Mouse (Mus musculus) erythroblast, adult 5-6 weeks (primary cell): ENCODE data around the gene Mto1. TPM values are rescaled to one million over a fixed set of nuclear protein-coding genes. Genes with fewer than 3 reads are reported as not detected.

Source experiments
- total RNA-seq, 2 experiments: library from RNA; stranded (forward) in 1 of 2; stranded (reverse) in 1 of 2; fragments of 150-400 nt in 1 of 2; fragments of 200-764, 138-1000 nt in 1 of 2; gene quantifications; 2 replicates each; pipeline versions ENCODE4 v1.2.3 to v1.2.4; 2015 to 2017; ENCODE audit warnings: low replicate concordance in 2 of 2

Mto1 gene
- total RNA-seq, 2 experiments from 2014 or later = 6.9 to 7.3 TPM

Other genes starting within 250 kb of the Mto1 start
- gene Gsta1, start 217.6 kb upstream of the Mto1 start, total RNA-seq (2015; ENCODE audit: low replicate concordance) = not detected in 2 replicates
- gene Gsta1, start 217.6 kb upstream of the Mto1 start, total RNA-seq (2017; ENCODE audit: low replicate concordance) = not detected in 2 replicates
- not detected in 2 replicates for gene Gm3776, start 191.1 kb upstream of the Mto1 start, total RNA-seq (2015; ENCODE audit: low replicate concordance)
- not detected in 2 replicates for gene Gm3776, start 191.1 kb upstream of the Mto1 start, total RNA-seq (2017; ENCODE audit: low replicate concordance)
- not detected in 2 replicates for gene Gm10639, start 158.3 kb upstream of the Mto1 start, total RNA-seq (2015; ENCODE audit: low replicate concordance)
- not detected in 2 replicates for gene Gm10639, start 158.3 kb upstream of the Mto1 start, total RNA-seq (2017; ENCODE audit: low replicate concordance)
- not detected in 2 replicates for gene Omt2a, start 133.4 kb upstream of the Mto1 start, total RNA-seq (2015; ENCODE audit: low replicate concordance)
- gene Omt2a, start 133.4 kb upstream of the Mto1 start, total RNA-seq (2017; ENCODE audit: low replicate concordance) = not detected in 2 replicates
- gene Omt2b, start 120.6 kb upstream of the Mto1 start, total RNA-seq (2015; ENCODE audit: low replicate concordance) = not detected in 2 replicates
- gene Omt2b, start 120.6 kb upstream of the Mto1 start, total RNA-seq (2017; ENCODE audit: low replicate concordance) = not detected in 2 replicates
- not detected in 2 replicates for gene Gsta2, start 92.4 kb upstream of the Mto1 start, total RNA-seq (2015; ENCODE audit: low replicate concordance)
- not detected in 2 replicates for gene Gsta2, start 92.4 kb upstream of the Mto1 start, total RNA-seq (2017; ENCODE audit: low replicate concordance)
- gene Dppa5a, start 80.0 kb upstream of the Mto1 start, total RNA-seq (2015; ENCODE audit: low replicate concordance) = not detected in 2 replicates
- not detected in 2 replicates for gene Dppa5a, start 80.0 kb upstream of the Mto1 start, total RNA-seq (2017; ENCODE audit: low replicate concordance)
- not detected in 2 replicates for gene Ooep, start 69.5 kb upstream of the Mto1 start, total RNA-seq (2015; ENCODE audit: low replicate concordance)
- not detected in 2 replicates for gene Ooep, start 69.5 kb upstream of the Mto1 start, total RNA-seq (2017; ENCODE audit: low replicate concordance)
- gene Ddx43, start 52.4 kb upstream of the Mto1 start, total RNA-seq (2015; ENCODE audit: low replicate concordance) = not detected in 2 replicates
- not detected in 2 replicates for gene Ddx43, start 52.4 kb upstream of the Mto1 start, total RNA-seq (2017; ENCODE audit: low replicate concordance)
- 8.8 and 9.2 TPM in 2 replicates for gene Cgas, start 5.0 kb upstream of the Mto1 start, total RNA-seq (2015; ENCODE audit: low replicate concordance)
- 2.4 and 3.9 TPM in 2 replicates for gene Cgas, start 5.0 kb upstream of the Mto1 start, total RNA-seq (2017; ENCODE audit: low replicate concordance)
- gene Gm17324, start 578 bp downstream of the Mto1 start, total RNA-seq (2015; ENCODE audit: low replicate concordance) = not detected in 2 replicates
- not detected in 2 replicates for gene Gm17324, start 578 bp downstream of the Mto1 start, total RNA-seq (2017; ENCODE audit: low replicate concordance)
- gene Eef1a1, start 40.9 kb downstream of the Mto1 start, total RNA-seq (2015; ENCODE audit: low replicate concordance) = 3,932 and 4,159 TPM in 2 replicates
- 1,512 and 1,760 TPM in 2 replicates for gene Eef1a1, start 40.9 kb downstream of the Mto1 start, total RNA-seq (2017; ENCODE audit: low replicate concordance)
- gene Slc17a5, start 139.8 kb downstream of the Mto1 start, total RNA-seq (2015; ENCODE audit: low replicate concordance) = 3.6 and 6.5 TPM in 2 replicates
- gene Slc17a5, start 139.8 kb downstream of the Mto1 start, total RNA-seq (2017; ENCODE audit: low replicate concordance) = 1.4 TPM in 2 replicates
- 1.0 TPM in 1 of 2 replicates, not detected in the other for gene Cd109, start 167.3 kb downstream of the Mto1 start, total RNA-seq (2015; ENCODE audit: low replicate concordance)
- gene Cd109, start 167.3 kb downstream of the Mto1 start, total RNA-seq (2017; ENCODE audit: low replicate concordance) = 0.09 TPM in 1 of 2 replicates, not detected in the other